Mouse (Mus musculus): Measurements from ENCODE around the gene Usp6nl.

The Usp6nl gene

DNA sequence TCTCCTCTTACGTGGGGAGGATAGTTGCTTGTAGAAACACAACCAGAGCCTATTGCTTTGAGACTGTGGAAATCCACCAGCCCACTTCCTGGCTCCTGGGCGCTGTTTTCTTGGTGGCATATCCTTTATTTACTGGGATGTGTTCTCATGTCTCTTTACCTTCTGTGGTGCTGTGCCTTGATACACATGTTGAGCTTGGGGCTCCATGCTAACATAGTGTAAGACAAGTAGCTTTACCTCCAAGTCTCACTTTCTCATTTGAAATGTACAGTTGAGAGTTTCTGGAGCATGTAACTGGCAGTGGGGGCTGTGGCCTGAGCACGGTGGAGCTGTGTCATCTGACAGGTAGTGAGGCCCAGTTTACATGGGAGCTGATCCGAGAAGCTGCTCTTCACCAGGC, 54.5 kb downstream of the Usp6nl start:
- DNase-seq = no peak

DNA sequence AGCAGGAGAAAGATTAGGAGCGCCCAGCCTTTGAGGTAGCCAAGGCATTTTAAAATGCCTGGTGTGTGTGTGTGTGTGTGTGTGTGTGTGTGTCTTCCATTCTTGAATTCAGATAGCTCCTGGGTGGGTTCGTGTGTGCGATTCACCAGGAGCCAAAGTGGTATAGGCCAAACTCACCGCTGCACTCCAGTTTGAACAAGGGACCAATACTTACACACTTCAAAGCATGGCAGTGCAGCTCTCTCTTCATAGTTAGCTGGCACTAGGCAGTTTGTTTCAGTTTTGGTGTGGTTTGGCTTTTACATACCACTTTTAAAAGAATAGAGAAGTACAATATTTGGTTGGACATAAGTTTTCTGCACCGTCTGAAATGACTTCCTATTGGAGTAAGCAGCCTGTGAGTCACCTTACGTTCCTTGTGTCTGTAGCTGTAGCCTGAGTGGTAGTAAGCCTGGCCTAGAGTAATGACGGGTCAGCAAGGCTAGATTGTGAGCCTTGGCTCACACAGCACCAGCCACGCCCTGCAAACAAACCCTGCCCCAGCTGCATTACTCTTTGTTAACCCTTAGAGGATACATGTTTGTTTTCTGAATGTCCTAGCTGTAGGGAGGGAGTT, 56.2 kb downstream of the Usp6nl start:
- DNase-seq = no peak

DNA sequence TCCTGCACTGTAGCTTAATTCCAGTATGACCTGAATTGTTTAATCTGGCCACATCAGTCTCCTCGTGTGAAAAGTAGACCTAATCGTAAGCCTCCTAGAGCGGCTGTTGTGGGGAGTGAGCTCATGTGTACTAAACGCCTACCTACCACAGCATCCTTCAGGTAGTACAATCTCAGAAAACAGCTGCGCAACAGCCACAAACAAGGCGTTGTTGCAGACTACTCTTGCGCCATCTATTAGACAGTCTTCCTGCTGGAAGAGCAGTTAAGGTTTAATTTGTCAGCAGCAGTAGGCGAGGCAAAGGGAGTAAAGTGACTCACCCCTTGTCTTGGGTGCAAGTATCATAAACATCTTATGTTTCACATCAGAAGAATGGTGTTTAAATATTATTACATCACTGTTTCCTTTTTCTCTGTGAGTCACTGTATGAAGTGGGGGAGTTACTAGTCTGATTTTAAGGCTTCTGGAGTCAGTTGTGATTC, 57.3 kb downstream of the Usp6nl start:
- DNase-seq = no peak

DNA sequence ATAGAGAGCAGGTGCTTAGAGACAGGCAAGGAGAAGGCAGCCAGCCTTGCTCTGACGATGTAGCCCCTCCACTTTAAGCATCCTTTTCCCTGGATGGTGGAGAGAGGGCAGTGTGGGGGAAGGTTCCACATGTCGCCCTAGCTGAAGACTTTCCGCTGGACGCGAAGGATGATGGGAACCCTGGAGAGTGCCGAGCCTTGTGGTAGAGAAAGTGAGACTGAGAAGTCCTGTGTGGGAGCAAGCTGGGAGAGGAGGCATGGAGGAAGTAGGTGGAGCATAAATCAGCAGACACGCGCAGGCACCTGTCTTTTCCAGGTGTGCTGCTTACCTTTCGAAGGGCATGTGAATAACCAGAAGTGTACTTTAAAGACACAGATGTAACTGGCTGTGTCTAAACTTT, 57.9 kb downstream of the Usp6nl start:
- no peak for DNase-seq

DNA sequence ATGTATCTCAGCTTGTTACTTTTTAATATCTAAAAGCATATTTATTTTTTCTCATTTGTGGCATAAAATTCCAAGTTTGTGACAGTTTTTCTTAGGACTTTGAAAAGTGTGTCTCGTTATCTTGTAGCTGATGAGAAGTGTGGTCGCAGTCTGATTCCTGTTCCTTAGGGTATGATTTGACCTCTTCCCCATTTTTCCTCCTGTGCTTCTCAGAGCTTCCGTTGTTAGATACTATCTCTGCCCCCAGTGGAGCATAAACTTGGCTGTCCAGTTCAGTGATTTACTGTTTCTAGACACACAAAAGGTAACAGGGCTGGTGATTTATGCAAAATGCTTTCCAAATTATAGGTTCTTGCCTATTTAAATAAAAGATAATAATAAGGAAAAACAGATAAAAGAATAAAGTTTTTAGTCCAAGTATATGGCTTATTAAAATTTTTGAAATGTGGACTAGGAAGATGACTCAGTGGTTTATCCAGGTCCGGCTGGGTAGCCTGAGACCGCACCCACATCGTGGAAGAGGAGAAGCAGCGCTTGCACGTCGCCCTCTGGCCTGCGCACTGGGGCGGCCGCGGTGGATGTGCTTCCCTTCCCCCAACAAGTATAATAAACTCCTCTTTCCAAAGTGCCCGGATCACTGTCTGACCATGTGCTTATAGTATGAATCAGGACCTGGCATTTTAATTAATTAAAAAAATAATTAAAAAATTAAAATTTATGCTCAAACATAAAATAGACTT, 62.1 kb downstream of the Usp6nl start:
- no peak for DNase-seq

DNA sequence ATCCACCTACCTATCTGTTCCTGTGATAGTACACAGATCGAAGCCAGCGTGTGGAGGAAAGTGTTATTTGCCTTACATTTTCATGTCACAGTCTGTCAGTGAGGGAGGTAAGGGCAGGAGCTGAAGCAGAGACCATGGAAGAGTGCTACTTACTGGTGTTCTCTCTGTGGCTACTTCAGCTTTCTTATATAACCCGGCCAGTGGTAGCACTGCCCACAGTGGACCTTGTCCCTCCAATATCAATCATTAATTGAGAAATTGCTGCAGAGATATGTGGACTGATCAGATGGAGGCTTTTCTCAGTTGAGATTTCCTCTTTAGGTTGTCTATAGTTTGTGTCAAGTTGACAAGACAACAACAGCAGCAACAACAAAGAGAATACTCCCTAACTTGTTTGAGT, 66.7 kb downstream of the Usp6nl start:
- no peak for DNase-seq

DNA sequence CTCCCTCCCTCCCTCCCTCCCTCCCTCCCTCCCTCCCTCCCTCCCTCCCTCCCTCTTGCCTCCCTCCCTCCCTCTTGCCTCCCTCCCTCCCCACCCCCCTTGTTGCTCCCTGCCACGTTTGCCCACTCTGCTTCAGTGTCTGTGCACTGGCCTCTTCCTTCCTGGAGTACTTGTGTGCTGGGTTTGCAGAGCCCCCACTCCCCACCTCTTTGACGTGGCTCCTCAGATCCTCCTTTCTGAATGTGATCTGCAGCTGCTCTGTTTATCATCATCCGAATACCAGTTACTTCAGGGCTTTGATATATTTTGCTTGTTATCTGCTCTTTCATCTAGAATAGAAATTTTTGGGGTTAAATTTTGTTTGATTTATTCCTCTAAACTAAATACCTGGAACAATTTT, 68.8 kb downstream of the Usp6nl start:
- DNase-seq = no peak

DNA sequence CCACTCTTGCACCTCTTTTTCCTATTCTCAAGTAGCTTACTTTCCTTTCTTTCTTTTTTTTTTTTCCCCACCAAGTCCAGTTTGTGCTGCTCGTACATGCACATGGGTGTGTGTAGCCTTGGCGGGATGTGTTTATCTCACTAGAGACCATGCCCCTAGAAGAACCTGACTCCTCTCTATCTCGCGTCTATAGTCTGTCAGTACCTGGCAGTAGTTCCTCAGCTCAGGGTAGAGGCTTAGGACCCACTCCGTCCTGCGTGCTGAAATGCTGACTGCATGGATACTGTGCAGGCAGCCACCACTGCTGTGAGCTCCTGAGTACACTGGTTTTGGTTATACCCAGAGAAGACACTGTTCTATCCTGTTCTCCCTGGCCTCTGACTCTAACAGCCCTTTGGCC, 69.5 kb downstream of the Usp6nl start:
- DNase-seq = no peak

DNA sequence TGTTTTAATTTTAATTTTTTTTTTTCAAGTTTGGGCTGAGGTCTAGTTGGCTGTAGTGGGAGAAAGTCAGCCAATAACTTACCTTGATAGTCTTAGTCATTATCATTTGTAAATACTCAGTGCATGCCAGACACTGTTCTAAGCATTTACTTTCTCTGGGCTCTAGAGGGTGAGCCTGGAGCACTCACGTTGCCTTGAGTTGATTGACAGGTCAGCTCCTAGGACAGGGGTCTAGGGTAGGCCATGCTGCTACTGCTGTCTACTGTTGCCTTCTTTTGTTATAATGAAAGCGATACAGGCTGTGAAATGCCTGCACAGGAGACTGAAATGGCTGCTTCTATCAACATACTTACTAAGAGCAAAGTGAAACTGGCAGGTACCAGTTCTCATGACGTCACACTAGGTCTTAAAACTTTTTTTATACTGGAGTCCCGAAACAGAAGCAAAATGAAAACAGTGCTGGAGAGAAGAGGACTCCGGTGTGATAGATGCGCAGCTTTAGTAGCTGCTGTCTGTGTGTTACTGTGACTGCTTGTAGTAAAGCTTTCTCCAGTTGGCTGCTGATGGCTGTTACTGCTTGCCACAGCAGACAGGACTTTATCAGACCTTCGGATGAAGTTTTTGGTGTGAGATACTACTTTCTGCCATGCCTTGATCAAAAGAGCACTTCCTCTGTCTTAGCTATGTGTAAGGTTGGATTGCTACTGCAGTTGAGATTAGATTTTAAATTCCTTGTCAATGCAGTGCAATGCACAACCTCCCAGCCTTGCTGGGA, 73.6 kb downstream of the Usp6nl start:
- DNase-seq = no peak

DNA sequence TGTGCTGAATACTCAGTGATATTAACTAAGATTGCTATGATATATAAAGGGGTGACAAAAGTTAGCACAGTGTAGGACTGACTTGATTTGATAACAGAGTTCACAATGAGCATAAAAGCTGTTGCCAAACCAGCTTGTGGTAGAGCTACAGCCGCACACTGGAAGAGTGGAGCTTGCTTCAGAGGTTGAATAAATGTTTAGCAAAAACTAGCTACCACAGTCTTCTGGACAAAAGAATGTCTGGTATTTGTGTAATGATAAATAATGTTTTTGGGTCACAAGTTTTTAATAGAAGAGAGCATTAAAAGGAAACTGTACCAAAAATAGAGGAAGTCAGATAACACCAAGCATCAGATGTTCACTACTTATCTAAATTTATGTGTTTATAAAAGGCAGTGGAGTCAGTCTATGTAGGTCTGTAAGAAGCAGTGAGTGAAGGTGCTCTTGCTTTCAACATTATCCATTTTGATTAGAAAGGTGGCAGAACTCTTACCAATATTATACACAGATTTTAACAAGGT, 74.2 kb downstream of the Usp6nl start:
- no peak for DNase-seq

DNA sequence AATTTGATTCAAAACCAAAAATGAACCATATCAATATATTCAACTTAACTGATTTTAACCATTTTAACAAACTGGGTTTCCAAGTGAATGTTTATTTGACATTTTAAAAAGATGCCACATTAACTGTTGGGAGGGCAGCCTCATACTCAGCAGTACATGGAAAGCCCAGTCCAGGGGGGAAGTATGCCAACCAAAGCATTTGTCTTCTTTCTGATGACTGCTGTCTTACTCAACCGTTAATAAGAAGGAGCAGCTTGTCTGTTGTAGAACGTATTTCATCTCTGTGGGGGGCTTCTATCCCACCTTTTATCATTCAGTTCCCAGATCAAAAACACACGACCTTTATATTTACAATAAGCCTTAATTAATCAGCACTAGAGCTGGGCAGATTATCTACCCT, 74.7 kb downstream of the Usp6nl start:
- no peak for DNase-seq

DNA sequence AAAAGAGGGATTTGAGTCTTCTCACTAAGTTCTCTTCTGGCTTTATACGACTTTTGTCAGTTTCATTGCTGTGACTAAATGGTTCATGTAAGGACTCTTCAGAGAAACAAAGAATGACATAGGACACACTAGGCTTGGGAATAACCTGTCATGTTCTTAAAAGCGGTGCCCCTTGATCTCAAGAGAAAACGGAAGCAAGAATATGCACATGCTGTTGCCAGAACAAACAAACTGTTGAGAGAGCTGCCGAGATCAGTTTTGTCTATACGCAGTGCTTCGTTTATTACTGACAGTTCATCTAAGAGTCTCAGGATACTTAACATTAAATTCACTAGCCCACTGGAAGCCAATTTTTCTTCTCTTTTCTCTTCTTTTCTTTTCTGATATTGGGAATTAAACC, 76.4 kb downstream of the Usp6nl start:
- no peak for DNase-seq

DNA sequence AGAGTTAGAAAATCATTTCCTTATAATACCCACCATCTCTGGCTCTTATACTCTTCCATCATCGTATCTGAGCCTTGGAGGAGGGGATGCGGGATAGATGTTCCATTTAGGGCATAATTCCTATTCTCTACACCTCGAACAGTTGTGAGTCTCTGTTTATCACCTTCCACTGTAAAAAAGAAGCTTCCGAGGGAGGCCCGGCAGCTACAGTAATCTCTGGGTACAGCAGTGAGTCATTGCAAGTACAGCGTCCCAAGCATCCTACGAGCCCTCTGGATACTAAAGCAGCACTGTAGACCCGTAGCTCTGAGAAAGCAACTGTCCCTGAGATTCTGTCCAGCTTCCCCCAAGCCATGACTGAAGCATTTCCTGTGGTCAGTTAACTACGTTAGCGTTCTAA, 78.6 kb downstream of the Usp6nl start:
- no peak for DNase-seq

DNA sequence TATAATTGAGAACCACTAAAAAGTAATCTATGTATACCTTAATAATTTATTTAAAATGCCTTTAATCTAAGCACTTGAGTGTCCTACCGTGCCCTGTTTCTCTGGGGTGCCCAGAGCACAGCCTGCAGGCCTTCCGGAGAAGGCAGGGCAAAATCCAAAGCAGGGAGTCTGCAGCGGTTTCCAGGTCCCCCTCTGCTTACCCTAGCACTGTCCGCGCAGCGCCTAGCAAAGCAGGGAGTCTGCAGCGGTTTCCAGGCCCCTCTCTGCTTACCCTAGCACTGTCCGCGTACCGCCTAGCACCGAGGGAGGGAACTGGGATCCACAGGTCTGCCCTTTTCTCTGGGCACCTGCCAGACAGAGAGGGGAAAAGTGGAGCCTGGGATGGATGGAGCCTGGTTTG, 80.9 kb downstream of the Usp6nl start:
- DNase-seq = no peak

DNA sequence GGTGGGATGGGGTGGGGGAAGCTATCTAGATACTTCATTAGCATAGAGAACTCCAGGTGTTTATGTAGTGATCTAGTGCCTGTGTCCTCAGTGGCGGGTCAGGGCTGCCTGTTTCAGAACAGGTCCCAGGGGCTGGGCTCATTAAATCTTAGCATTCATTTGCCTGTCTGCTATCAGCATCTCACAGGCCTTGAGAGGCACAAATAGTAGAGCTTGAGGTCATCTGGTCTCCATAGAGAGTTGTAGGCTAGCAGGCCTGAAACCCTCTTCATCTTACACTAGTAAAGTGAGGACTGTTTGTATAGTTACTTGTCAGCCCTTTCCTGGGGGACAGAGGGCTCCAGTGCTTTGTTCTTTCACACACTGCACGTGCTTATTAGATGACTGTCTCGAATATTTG, 81.5 kb downstream of the Usp6nl start:
- DNase-seq = no peak

DNA sequence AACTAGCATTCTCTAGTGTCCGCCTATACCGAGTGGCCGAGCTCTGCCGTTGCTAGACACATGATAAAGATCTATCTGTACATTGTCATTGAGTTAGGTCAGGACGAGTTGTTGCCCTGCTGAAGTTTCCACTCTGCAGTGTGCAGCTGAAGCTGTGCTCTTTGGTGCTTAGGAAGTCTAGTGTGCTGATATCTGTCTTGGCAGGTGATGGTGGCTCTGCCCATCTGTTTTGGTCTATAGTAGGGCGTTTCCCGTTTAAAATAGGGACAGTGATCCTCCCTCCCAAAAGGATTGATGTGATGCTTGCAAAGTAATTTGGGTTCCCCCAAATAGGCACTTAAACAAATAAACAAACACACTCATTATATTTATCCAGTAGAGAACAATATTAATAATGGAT, 82.2 kb downstream of the Usp6nl start:
- no peak for DNase-seq

DNA sequence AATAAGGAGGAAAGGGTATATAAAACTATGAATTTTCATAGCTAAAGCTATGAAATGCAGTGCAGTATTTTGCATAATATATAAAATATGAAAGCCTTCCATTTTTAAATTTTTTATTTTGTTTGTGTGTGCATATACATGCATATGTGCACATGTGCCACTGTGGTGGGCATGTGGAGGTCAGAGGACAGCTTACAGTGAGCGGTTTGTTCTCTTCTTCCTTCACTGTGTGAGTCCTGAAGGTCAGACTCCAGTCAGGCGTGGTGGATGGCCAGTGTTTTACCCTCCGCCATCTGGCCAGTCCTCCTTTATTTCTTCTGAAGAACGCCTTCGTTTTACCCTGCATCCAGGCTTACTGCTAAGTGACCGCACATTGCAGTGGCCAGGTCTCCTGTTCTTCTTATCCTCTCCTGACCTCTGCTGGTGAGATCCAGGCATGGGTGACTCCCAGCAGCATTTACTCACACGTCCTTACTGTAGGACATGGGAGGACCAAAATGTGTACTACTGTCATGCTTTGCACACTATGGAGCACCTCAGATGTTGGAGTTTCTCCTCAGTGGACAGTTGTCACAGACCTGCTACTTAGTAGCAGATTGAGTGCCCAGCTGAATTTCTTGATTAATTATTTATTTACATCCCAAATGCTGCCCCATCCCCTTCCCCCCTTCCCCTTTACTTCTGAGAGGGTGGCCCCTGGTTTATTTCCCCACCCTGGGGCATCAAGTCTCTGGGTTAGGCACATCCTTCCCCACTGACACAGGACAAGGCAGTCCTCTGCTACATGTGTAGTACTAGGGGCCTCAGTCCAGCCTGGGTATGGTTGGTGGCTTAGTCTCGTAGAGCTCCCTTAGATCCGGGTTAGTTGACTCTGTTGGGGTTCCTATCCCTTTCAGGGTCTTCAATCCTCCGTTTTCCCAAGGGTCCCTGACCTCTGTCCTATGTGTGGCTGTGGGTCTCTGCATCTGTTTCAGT, 82.9 kb downstream of the Usp6nl start:
- DNase-seq = peak; percentile 74

DNA sequence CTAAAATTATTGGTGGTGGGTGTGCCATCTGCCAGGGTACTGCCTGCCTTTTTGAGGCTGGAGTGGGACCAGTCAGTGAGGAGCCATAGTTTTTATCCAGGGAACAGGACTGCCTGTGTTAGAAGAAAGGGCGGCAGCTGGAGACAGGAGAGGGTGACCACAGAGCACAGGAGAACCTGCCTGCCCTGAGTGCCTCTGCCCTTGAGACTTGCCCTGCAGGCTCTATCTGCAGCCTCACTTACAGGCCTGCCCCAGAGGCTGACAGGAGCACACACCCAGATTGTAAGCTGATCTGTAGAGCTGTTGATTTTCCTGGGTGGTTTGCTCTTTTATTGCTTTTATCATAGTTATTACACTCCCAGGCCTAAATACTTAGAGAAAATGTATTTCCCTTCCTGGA, 85.2 kb downstream of the Usp6nl start:
- DNase-seq = no peak

DNA sequence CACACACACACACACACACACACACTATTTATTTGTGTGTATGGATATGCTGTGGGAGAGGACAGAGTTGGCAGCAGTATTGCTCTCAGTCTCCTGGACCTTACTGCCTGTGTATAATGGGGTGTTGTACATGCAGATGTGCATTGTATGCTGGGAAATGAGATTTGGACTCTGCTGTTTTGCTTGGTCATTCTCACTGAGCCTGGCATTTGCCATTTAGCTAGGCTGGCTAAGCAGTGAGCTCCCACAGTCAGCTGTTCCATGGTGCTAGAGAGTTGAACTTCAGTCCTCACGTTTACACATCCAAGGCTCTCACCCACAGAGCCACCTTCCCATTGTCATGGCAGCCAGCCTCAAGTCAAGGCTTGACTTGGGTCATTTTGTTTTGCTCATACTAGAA, 90.2 kb downstream of the Usp6nl start:
- no peak for DNase-seq

DNA sequence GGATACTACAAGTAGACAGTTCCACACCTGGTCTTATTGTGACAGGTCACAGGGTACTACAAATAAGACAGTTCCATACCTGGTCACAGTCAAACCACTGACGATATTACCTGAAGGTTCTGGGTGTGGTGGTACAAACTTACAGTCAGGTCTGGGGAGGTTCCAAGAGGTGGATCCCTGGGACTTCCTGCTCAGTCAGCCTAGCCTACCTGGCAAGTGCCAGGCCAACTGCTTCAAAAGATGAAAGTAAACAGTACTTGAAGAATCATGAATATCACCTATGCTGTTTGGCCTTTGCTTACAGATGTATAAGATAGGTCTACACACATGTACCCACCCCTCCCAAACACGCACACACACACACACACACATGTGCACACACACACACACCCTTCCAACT, 91.3 kb downstream of the Usp6nl start:
- DNase-seq = no peak

DNA sequence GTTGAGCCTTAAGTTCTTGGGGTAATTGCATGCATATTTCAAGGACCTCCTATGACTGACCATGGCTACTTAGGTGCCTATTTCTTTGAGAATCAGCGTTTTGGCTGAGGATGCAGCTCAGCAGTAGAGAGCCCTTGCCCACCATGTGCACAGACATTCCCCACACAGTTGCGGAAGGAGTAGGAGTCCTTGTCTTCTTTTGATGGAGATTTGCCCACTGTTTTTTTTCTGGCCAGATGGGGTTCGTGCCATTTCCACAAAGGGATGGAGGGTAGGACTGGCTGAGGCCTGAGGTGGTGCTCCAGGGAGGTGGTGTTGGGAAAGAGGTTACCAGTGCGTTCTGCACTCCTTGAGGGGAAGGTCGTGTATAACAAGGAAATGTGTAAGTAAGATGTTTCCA, 91.9 kb downstream of the Usp6nl start:
- DNase-seq = no peak

DNA sequence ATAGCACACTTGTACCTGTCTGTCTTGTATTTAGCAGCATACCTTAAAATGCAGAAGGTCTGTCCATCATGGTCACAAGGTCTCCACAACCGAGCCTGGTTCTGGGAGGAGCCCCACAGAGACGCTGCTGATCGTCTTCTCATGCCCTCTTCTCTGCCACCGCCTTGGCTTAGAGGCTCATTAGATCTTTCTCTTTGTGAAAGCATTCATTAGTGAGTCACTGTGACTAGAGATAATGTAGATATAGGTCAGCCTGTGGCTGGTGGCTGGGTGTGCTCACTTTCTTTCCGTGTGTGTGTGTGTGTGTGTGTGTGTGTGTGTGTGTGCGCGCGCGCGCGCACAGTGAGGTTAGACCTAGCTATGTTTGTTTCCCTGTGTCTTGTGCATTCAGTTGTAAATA, 94.7 kb downstream of the Usp6nl start:
- no peak for DNase-seq

All from right cerebral cortex, postnatal 25 days (tissue).